Mouse (Mus musculus): ENCODE measurements around the gene Gm26938.

The Gm26938 gene

DNA sequence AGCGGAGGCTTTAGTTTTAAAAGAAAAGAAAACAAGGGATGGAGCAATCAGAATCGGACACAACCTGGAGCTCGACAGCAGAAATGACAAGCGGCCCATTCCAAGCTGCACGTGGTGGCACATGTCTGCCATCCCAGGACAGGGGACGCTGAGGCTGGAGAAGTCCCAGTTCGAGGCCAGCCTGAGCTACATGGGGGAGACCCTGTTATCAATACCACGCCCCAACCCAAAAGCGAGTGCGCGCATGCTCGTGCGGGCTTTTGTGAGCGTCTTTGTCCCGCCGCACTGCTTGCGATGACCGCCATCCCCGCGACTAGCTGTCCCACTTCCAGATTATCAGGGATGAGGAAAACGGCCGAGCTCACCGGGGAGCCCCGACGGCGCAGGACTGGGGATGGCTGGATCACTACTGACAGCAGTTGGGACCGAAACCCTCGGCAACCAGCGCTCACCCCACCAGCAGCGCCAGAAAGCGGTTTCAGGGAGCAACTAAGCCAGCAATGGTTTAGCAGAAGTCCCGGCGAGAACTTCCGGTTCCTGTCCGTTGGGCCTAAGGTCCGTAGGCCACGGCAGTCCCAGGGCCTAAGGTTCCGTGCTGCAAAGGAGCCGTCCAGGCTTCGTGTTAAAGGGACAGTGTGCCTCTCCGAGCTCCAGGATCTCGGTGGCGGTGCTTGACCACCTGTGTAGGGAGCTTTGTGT, at the start of gene Gm26938, which contains the start of gene Psmg3:
Gm26938 (minus strand) TSS at position 51 of the 699 bp plus-strand sequence.
Psmg3 (minus strand) TSS at position 529 of the 699 bp plus-strand sequence.
- peak; percentile 95 for DNase-seq (ENCODE audit: low spot score)

DNA sequence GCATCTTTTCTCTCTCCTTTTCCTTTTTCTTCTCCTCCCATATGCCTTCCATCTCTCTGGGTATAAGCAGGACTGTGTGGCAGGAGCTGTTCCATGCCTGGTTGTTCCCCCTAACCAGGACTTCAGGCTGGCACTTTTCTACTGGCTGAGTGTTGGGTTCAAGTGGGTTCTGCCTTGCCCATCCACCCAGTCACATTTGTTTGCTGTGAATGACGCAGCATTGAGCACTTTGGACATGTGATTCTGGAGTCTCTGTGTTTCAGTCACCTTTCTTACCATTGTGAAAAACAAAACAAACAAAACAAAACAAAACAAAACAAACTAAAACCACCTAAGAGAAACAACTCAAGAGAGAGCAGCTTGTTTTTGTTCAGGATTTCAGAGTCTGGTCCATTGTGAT, 45.3 kb upstream of the Gm26938 start:
- no peak for DNase-seq (ENCODE audit: low spot score)

DNA sequence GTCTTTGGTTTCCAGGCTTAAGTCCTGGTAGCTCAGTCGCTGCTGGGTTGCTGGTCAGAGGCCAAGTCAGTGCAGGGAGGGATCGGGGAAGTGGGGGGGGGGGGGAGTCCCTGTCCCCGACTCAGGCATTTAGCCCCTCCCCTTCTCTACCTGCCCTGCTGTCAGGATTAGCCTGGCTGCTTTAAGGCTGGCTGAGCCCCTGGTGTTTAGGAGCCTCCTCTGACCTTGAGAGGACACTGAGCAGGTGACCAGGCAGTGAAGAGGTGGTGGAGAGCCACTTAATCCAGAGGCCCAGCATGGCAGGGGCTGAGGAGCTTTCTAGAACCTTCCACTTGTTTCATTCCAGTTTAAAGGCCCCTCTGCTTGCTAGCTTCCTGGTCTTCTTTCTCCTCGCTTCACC, 44.7 kb upstream of the Gm26938 start:
- DNase-seq (ENCODE audit: low spot score): no peak

DNA sequence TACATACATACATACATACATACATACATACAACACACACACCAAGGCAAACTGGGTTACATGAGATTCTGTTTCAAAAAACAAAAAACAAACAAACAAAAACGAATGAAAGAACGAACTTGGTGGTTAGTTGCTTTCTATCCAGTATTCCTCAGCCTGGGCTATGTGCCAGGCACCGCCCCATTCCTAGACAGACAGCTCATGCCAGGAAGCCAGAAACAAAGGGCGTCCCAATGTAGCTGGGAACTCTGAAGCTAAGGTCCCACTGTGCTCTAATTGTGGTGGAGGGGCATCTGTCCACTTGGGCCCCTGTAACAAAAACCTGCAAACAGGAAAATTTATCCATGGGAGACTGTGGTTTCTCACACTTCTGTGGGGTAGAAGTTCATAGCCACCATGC, 36.6 kb upstream of the Gm26938 start:
- DNase-seq (ENCODE audit: low spot score): no peak

DNA sequence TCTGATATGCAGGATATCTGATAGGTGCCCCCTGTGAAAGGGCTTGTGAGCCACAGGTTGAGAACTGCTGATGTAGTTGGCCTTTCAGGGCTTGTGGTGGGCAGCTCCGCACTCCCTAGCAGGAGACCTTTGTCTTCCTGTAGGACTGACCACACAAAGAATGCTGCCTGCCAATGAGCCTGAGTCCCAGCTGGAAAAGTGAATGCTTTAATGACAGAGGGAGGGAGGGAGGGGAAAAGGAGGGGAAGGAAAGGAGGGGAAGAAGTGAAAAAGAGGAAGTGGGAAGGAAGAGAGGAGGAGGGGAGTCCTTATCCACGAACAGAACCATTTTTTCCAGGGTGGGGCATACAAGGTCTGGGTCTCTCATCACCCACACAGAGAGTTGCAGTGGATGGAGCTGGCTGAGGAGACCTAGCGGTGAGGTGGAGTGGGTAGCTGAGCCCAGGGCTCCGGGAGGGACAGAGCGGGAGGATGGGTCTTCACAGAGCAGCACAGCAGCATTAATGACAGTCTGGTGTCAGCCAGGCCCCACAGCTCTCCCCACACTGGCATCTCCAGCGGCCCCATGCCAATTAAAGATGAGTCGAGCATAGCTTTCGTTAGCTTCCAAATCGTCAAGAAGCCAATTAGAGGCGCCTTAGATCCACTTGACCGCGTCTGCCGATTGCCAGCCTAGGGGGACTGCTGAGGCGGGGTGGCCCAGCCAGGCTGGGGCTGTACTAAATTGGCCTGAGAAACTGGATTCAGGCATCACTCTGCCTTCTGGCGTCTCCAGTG, 34.3 kb upstream of the Gm26938 start:
- peak; percentile 24 for DNase-seq (ENCODE audit: low spot score)

DNA sequence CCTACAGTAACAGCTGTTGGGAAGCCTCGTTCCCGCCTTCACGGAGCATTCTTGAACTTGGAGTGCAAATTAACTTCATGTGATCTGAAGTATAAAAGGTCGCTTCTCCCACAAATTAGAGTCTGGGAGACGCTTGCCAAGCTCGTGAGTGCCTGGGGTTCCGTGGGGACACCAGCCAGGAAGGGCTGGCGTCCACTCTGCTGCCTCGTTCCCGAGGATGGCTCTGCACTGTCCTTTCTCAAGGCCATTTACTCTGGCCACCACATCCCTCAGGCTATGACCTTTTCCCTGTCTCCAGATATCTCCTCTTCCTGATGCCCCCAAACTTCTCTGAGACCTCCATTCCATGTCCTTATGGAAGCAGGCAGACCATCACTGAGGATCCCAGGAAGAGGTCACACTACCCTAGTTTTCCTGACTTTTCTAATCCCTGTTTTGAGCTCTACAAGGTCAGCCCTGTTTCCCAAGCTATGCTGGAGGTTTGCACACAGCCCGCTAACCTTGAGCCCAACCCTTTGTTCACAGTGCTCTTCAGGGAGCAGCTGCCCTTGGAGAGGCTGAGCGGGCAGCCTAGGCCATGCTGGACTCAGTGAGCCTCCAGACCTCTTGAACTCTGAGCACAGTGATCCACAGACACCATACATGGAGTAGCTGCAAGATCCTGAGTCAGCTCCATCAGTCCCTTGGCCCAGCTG, 23.6 kb upstream of the Gm26938 start:
- no peak for DNase-seq (ENCODE audit: low spot score)

DNA sequence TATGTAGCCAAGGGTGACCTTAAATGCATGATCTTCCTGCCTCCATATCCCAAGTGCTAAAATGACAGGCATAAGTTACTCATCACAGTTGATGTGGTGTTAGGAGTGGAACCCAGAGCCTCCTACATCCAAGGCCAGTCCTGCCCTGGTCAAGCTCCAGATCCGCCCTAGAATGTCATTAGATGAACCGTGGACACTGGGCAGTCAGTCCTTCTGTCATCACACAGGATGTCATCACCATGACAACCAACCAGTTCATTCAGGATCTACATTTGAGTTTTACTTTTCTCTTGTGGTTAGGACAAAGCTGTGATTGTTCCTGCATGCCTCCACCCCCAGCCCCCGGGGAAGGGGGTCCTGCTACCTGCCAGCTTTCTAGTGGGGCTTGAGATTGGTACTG, 12.9 kb upstream of the Gm26938 start:
- DNase-seq (ENCODE audit: low spot score): peak; percentile 53

DNA sequence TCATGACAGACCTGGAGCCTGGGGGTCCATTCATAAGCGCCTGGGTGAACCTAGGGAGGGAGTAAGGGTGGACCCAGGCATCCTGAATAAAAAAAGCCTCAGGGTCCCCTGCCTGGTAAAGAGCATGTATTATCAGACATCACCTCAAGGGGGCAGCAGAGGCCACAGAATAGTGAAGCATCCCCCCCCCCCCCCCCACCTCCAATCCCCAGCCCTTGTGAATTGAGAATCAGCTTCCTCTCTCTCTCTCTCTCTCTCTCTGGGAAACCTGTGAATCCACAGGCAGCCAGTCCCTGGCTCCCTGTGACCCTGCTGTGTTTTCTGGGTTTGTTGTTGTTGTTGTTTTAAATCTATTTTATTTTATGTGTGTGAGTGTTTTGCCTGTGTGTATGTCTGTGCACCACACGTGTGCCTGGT, 12.3 kb upstream of the Gm26938 start:
- peak; percentile 84 for DNase-seq (ENCODE audit: low spot score)

DNA sequence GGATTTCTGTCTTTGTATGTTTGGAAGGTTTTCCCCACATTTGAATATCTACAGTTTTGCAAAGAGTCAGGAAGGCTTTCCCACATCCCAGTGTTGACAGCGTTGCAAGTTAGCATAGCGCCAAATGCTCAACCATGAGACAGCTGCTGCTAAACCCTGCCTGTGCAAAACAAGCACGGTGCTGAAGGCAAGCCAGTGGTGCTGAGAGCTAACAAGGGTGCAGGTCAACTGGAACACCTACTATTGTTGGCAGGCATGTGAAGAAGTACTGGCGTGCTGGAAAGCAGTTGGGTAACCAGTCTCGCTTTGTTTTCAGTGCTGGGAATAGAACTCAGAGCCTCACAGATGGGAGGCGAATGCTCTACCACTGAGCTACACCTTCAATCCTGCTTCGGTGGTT, 9.5 kb upstream of the Gm26938 start:
- no peak for DNase-seq (ENCODE audit: low spot score)

DNA sequence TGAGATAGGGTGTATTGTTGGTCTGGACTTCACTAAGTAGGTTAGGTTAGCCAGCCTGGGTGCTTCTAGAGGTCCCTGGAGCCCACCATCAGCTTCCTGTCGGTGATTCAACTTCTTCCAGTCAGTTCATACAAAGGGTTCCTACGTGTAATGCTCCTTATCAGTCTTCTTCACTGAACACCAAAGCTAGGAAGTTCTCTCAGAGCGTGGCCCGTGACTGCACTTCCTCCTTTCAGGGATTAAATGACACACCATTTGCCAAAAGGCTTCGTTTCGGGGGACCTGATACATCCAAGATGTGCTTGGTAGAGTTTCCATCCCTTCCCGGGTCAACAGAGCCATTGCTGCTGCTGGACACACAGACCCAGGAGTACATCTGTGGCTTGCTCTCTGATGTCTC, 5.9 kb upstream of the Gm26938 start:
- no peak for DNase-seq (ENCODE audit: low spot score)

DNA sequence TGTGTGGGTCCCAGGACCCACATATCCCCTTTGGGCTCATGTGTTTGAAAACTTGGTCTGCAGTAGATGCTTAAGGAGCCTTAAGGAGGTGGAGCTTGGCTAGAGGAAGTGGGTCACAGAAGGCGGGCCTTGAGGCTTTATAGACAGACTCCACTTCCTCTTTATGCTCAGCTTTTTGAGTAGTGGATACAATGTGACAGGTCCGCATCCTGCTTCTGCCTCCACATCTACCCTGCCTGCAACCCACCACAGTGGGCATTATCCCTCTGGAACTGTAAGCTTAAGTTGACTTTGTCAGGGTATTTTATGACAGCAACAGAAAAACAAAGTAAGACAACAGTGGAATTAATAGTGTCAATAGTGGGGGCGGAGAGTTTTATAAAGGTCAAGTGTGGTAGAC, 4.5 kb upstream of the Gm26938 start:
- no peak for DNase-seq (ENCODE audit: low spot score)

DNA sequence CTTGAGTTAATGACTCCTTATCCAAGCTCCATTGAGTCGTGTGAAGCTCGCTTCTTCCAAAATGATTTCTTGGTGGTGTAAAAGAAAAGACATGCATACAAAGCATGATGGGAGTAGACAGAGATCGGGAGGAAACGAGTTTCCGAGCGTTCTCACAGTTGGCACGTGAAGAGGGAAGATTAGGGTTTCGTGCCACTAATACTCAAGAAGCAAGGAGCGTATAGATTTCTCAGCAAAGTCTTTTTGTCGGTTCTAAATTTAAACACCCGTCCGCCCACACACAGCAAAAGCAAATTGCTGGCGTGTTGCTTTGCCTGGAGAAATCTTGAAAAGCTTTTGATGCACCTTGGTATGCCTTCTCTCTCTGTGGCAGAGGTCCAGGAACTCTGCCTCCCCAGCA, 3.2 kb upstream of the Gm26938 start:
- no peak for DNase-seq (ENCODE audit: low spot score)

DNA sequence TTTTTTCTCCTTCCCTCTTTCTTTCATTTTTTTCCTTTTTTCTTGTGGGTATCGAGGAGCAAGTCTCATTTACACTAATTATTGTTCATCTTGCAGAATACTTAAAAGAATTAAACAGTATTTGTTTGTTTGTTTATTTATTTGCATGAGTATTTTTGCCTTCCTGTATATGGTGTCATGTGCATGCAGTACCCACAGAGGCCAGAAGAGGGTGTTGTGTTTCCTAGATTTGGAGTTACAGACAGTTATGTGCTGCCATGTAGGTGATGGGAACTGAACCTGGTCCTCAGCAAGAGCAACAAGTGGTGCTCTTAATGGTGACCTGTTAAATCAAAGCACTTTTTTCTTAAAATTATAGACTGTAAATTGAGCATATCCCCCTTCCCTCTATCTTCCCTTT, 1.4 kb upstream of the Gm26938 start:
- no peak for DNase-seq (ENCODE audit: low spot score)

DNA sequence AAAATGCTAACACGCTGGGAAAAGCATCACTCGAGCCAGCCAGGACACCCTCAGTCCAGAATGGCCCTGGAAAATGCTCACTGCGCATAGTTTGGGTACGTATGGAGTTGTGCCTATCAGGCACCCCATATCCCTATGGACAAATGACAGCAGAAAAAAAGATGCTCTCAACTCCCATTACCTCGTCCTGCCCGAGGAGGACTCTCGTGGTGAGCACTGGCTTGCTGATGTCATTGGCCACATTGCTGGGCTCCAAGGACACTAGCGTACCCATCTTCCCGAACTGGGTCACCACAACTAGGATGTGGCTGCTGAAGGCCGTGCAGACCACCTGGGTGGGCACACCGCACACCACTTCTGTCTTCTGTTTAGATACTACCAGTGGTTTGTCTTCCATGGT, 260 bp downstream of the Gm26938 start:
- no peak for DNase-seq (ENCODE audit: low spot score)

DNA sequence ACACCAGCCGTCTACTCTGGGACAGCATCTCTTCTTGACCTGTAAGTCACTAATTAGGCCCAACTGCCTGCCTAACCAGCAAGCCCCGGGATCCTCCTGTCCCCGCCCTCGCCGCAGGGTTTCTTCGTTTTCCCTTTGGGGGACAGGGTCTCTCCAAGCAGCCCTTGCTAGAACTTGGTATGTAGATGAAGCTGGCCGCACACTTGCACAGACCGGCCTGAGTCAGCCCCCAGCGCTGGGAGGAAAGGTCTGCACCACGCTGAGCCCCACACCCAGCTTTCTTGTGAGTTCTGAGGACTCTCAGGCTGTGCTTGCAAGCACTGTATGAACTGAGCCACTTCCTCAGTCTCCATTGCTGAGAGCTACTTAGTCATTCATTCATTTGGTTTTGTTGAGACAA, 1.7 kb downstream of the Gm26938 start:
- no peak for DNase-seq (ENCODE audit: low spot score)

DNA sequence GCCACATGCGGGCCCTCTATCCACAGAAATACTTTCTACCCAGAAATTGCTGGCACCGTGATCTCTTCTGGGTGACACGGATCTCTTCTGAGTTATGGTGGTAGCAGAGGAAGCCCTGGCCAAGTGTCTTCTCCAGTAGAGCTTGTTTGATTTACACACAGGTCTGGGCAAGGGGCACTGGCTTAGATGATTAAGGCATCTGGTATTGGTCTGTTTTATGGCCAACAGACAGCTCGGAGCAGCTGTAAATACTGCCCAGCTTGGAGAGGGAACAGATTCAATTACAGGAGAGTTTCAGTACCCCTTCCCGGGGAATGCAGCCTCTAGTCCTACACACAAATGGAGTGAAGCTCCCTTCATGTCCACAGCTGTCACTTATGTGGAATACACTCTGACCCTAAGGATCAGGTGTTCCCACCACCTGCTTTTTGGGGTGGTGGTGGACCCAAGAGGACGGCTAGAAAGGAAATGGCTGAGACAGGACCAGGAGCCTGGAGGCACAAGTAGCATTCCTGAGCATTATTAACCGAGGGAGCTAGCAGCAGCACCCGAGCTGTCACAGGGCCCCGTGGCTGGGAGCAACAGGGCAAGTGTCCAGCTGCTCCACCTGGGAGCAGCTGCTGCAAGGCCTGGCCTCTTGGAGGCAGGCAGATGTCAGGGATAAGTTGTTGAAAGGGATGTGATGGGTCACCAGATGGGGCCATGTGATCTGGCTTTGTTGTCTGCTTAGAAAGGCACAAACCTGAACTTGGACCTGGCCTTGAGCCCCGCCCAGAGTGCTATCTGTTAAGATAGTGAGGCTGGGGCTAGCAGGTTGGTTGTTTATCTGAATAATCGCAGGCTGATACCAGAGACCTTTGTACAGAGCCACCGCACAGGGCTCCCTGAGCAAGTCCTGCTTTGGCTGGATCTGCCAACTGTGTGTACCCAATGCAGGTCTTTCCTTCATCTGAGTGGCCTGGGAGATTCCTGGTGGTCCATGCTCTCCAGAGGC, 4.4 kb downstream of the Gm26938 start:
- DNase-seq (ENCODE audit: low spot score): no peak

DNA sequence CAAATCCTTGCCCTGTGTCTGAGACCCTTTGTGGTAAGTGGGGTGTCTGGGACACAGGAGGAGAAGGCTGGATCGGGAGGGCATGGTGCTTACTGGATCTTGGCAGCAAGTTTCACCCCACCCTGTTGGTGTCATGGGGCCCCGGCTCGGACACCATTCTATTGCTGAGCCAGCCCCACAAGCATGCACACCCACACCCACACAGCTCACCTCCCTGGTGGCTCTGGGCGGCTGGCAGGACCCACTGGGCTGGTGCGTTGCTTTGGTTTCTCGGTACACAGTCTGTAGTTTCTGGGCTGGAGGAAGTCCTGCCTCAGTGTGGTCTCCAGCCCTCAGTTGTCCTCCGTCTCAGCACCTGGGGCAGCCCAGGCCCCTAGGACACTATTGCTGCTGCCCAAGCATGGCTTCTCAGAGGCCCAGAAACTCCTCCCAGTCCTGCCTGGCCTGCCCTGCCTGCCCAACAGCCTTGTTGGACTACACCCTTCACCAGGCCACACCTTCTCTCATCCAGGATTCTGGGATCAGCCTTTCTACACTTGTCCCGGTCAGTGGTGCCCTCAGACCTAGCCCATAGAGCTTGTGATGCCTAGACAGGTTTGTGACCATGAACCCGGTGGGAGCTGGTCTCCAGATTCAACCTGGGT, 6.5 kb downstream of the Gm26938 start, which contains the start of gene Tmem184a:
Tmem184a (minus strand) TSS at position 380 of the 644 bp plus-strand sequence.
- DNase-seq (ENCODE audit: low spot score): no peak

DNA sequence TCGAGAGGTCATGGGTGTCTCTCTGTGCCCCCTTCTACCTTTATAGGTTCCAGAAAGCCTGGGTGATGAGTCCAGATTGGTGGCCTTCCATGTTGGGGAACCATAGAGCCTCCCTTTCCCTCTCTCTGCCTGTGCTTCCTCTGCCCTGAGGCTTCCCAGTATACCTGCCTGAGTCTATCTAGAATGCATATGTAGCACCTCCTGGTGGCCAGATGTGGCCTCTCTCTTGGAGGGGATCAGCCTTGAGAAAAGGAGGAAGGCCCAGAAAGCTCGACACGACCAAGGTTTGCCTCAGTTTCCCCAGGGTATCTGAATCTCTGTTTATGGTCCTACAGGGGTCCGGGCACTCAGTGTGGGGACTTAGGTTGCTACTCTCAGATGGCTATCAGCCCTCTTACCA, 7.4 kb downstream of the Gm26938 start:
- DNase-seq (ENCODE audit: low spot score): peak; percentile 62

DNA sequence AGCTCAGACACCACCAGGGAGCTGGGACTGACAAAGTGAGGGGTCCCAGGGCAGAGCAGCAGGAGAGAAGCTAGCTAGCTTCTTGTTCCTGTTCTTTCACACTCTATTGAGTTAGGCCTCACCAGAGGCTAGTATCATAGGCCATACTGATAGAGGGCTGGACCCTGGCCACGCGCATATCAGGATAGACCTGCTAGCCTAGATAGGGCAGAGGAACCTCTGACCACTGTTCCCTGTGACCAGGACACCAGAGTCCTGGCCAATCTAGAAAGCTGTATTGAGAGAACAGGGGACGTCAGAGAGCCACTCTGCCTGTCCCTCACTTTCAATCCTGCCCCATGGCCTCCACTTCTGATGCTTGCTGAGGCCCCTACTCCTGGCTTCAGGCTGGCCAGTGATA, 8.2 kb downstream of the Gm26938 start:
- DNase-seq (ENCODE audit: low spot score): no peak

DNA sequence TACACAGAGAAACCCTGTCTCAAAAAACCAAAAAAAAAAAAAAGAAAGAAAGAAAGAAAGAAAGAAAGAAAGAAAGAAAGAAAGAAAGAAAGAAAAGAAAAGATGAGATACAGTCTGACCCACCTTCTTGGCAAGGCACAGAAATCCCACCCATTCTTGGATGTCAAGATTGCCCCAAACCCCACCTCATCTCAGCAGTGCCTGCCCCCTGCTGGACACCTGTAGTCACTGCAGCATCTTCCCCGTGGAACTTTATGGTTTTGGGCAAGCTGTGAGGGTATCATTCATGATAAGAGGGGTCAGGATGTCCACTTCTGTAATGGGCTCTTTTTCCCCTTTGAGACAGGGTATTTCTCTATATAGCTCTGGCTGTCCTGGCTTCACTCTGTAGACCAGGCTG, 8.9 kb downstream of the Gm26938 start:
- no peak for DNase-seq (ENCODE audit: low spot score)

DNA sequence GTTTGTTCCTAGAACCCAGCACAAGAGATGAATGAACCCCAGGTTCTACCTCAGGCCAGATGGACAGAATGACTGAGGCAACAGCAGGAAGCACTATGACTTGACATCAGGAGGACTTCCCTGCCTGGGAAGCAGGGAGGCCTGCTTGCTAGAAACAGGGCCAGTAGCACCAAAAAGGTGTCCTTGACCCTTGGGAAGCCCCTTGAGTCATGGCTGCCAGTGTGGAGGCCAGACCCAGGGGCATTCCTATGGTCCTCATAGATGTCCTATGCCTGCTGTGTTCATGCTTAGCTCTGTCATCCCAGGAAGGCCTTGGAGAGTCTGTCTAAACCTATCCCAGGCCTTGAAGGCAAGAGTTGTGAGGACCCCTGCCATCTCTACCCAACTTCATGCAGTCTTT, 9.8 kb downstream of the Gm26938 start:
- DNase-seq (ENCODE audit: low spot score): no peak

Data from embryo, embryonic 10 days (tissue).